Mouse (Mus musculus) urinary bladder, postnatal 4 days (tissue): ENCODE measurements around the gene Gm4187.
"Not testable (repeated sequence)": the region's sequence is repeated elsewhere in the genome, so short reads cannot be mapped to it uniquely, and the experiment has no call there.

Experiments used
- DNase-seq, 2 experiments: peaks; one replicate each; pipeline ENCODE4 v3.0.0; 2021 to 2022; ENCODE audit warnings: low spot score in 2 of 2

Gene Gm4187

GRCm38 (mm10) chr7:22329617-22330016 lies at the start of gene Gm4187:
Gene Gm4187, minus strand, starts transcription at chr7:22329717.
- not testable (repeated sequence) for DNase-seq

GRCm38 (mm10) chr7:22370939-22371338 lies 41.4 kb upstream of the Gm4187 start, which contains the start of gene Gm8660:
Gene Gm8660, minus strand, starts transcription at chr7:22371039.
- not testable (repeated sequence) for DNase-seq
